Mouse (Mus musculus): ENCODE data around the gene Tshz2. TPM values are rescaled to one million over a fixed set of nuclear protein-coding genes. Genes with fewer than 3 reads are reported as not detected.

Gene Tshz2
- total and polyA plus RNA-seq, 2 experiments from 2014 or later: 29.0 to 40.2 TPM

- no peak for ATAC-seq
- Histone ChIP-seq H3K9me3 (ENCODE audit: low read length) (no peaks in the 10 kb centered on the region), H3K36me3 (ENCODE audit: insufficient read depth, low read length) (no peaks in the 10 kb centered on the region), H3K4me3 (ENCODE audit: low read length) (no peak overlapping the region), H3K4me1 (ENCODE audit: insufficient read depth, low read length) (no peaks in the 10 kb centered on the region; the same call in 1 of the 2 replicates), H3K27me3 (ENCODE audit: insufficient read depth, low read length) (no peaks in the 10 kb centered on the region), H3K9ac (replicated peaks; ENCODE audit: low read length) (no peak overlapping the region), H3K27ac (no peak overlapping the region), H3K4me2 (ENCODE audit: low read depth, low read length) (no peak overlapping the region)
- no peak for DNase-seq (ENCODE audit: low spot score)
- TF ChIP-seq CTCF (IDR thresholded peaks at IDR 0.05; ENCODE audit: low read depth): no peak
- 84% methylated on average over 16 of the region's 16 CpGs for WGBS
Observed at GRCm38 (mm10) chr2:169749331-169749945, 116.6 kb downstream of the Tshz2 start.

- Histone ChIP-seq H3K4me3 (ENCODE audit: low read length) (no peak overlapping the region), H3K9me3 (ENCODE audit: low read length) (no peaks in the 10 kb centered on the region), H3K36me3 (ENCODE audit: insufficient read depth, low read length) (no peaks in the 10 kb centered on the region), H3K4me1 (ENCODE audit: insufficient read depth, low read length) (no peaks in the 10 kb centered on the region; the same call in 1 of the 2 replicates), H3K27me3 (ENCODE audit: insufficient read depth, low read length) (no peaks in the 10 kb centered on the region), H3K27ac (no peak overlapping the region), H3K9ac (replicated peaks; ENCODE audit: low read length) (no peak overlapping the region), H3K4me2 (ENCODE audit: low read depth, low read length) (no peak overlapping the region)
- TF ChIP-seq CTCF (IDR thresholded peaks at IDR 0.05; ENCODE audit: low read depth): no peak
- peak; percentile 42 for DNase-seq (ENCODE audit: low spot score)
- 35% methylated on average over 15 of the region's 15 CpGs for WGBS
- no peak for ATAC-seq
Observed at GRCm38 (mm10) chr2:169750574-169751491, 118.0 kb downstream of the Tshz2 start.

DNA sequence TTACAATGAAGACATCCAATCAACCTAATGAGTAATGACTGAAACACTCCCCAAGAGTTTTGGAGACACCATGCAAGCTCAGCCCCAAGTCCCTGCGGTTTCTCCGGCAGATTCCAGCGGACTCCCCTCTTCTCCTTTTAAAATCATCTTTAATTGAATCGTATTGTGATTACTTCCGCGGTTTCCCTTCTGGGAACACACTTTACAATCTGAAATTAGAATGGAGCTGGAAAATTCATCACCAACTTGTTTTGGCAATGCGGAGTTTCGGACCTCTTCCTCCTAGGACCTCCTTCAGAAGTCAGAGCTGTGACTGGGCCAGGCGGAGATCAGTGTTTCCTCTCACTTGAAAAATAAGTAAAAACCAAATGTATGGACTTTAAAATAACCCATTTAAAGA, 119.3 kb downstream of the Tshz2 start:
- no peaks in the 10 kb centered on the region for H3K36me3 ChIP-seq (ENCODE audit: insufficient read depth, low read length)
- no peak for ATAC-seq
- no peak overlapping the region for H3K9ac ChIP-seq (replicated peaks; ENCODE audit: low read length)
- 77% methylated on average over 9 of the region's 9 CpGs for WGBS
- no peak overlapping the region for H3K27ac ChIP-seq
- DNase-seq (ENCODE audit: low spot score): no peak
- no peak overlapping the region for H3K4me2 ChIP-seq (ENCODE audit: low read depth, low read length)
- H3K4me3 ChIP-seq (ENCODE audit: low read length): no peak overlapping the region
- no peaks in the 10 kb centered on the region for H3K27me3 ChIP-seq (ENCODE audit: insufficient read depth, low read length)
- H3K9me3 ChIP-seq (ENCODE audit: low read length): no peaks in the 10 kb centered on the region
- no peak for TF ChIP-seq CTCF (IDR thresholded peaks at IDR 0.05; ENCODE audit: low read depth)
- H3K4me1 ChIP-seq (ENCODE audit: insufficient read depth, low read length): no peaks in the 10 kb centered on the region; the same call in 1 of the 2 replicates

GRCm38 (mm10) chr2:169753432-169753831, 120.6 kb downstream of the Tshz2 start:
- Histone ChIP-seq H3K4me2 (ENCODE audit: low read depth, low read length) (no peak overlapping the region), H3K9me3 (ENCODE audit: low read length) (no peaks in the 10 kb centered on the region), H3K9ac (replicated peaks; ENCODE audit: low read length) (no peak overlapping the region), H3K27ac (no peak overlapping the region), H3K4me3 (ENCODE audit: low read length) (no peak overlapping the region), H3K36me3 (ENCODE audit: insufficient read depth, low read length) (no peaks in the 10 kb centered on the region), H3K4me1 (ENCODE audit: insufficient read depth, low read length) (no peaks in the 10 kb centered on the region; the same call in 1 of the 2 replicates), H3K27me3 (ENCODE audit: insufficient read depth, low read length) (no peaks in the 10 kb centered on the region)
- 86% methylated on average over 9 of the region's 9 CpGs for WGBS
- ATAC-seq (no peak), DNase-seq (ENCODE audit: low spot score) (no peak)
- no peak for TF ChIP-seq CTCF (IDR thresholded peaks at IDR 0.05; ENCODE audit: low read depth)

DNA sequence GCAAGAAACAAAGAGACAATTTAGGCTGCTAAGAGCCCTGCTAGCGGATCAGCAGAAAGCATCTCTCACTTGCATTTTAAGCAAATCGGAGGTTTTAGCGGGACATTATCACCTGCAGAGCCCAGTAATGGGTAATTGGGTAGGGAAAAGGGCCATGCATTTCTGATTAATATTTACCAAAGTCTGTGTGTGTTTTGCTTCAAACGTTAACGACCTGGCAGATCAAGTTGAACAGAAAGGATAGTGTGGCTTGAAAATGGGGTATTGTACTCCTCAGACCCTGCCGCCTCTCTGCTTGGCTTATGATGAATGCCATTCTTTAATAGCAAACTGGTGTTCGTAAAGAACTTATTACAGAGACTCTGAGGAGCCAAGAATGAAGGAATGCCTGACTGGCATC, 122.3 kb downstream of the Tshz2 start:
- no peaks in the 10 kb centered on the region for H3K9me3 ChIP-seq (ENCODE audit: low read length)
- DNase-seq (ENCODE audit: low spot score) (no peak), ATAC-seq (no peak)
- no peak for TF ChIP-seq CTCF (IDR thresholded peaks at IDR 0.05; ENCODE audit: low read depth)
- no peak overlapping the region for H3K9ac ChIP-seq (replicated peaks; ENCODE audit: low read length)
- 45% methylated on average over 7 of the region's 7 CpGs for WGBS
- no peaks in the 10 kb centered on the region for H3K36me3 ChIP-seq (ENCODE audit: insufficient read depth, low read length)
- no peaks in the 10 kb centered on the region; the same call in 1 of the 2 replicates for H3K4me1 ChIP-seq (ENCODE audit: insufficient read depth, low read length)
- H3K4me2 ChIP-seq (ENCODE audit: low read depth, low read length): no peak overlapping the region
- no peaks in the 10 kb centered on the region for H3K27me3 ChIP-seq (ENCODE audit: insufficient read depth, low read length)
- no peak overlapping the region for H3K27ac ChIP-seq
- no peak overlapping the region for H3K4me3 ChIP-seq (ENCODE audit: low read length)

GRCm38 (mm10) chr2:169758120-169758519, 125.3 kb downstream of the Tshz2 start:
- Histone ChIP-seq H3K27ac (no peak overlapping the region), H3K9ac (replicated peaks; ENCODE audit: low read length) (no peak overlapping the region), H3K27me3 (ENCODE audit: insufficient read depth, low read length) (no peaks in the 10 kb centered on the region), H3K4me2 (ENCODE audit: low read depth, low read length) (no peak overlapping the region), H3K36me3 (ENCODE audit: insufficient read depth, low read length) (no peaks in the 10 kb centered on the region), H3K4me3 (ENCODE audit: low read length) (no peak overlapping the region), H3K4me1 (ENCODE audit: insufficient read depth, low read length) (no peaks in the 10 kb centered on the region), H3K9me3 (ENCODE audit: low read length) (no peaks in the 10 kb centered on the region)
- 73% methylated on average over 6 of the region's 6 CpGs for WGBS
- ATAC-seq (no peak), DNase-seq (ENCODE audit: low spot score) (no peak)
- no peak for TF ChIP-seq CTCF (IDR thresholded peaks at IDR 0.05; ENCODE audit: low read depth)

All from hindbrain, postnatal 0 days (tissue).